Mouse (Mus musculus) liver, adult 2 months (tissue): ENCODE measurements at regions not wholly inside any gene's neighbourhood (a gene's known extent, or its start where the extent isn't known, plus 50 kb on each side); places are given as distances from the start of the nearest gene placed in this dataset.

Experiments
- CTCF ChIP-seq: fragments of 200-500 bp; IDR thresholded peaks from 2 replicates; pipeline ENCODE4 v1.5.1; 2011; ENCODE audit warnings: low read depth, low read length, control low read depth
- POLR2A ChIP-seq: fragments of 200-500 bp; IDR thresholded peaks from 2 replicates; pipeline ENCODE4 v1.6.1; 2011; ENCODE audit warnings: low read length, control low read depth; ENCODE audit not compliant: insufficient read depth; ENCODE audit errors: extremely low read depth

GRCm38 (mm10) chr16:31589576-31589975 is 73.7 kb upstream of the Dlg1 start:
- TF ChIP-seq POLR2A = no peak
- TF ChIP-seq CTCF = no peak
